Comparison of ENCODE assay signal across 8 mouse cellular contexts in the genomic region with DNA sequence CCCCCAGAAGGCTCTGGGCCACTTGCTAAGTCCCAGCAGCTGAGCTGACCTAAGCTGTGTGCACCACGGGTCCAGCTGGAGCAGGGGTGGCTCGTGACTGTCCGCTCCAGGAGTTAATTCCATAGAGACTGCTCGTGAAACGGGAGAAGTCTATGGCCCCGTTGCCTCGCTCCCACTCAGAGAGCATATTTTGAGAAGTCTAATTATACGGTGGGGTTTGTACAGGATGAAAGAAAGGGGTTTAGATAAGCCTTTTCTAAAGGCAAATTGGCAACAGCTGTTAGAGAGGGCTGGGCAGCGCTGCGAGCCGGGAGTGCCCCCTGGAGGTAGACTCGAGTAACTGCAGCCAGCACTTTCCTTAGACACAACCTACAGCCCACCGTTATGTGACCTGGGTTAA. TPM values are rescaled to one million over a fixed set of nuclear protein-coding genes. Genes with fewer than 3 reads are reported as not detected.
A peak's percentile ranks its signal among the peaks of the same experiment; 100 is the strongest.
DNase-seq lines count a peak whose midpoint lies in the region; ATAC-seq lines count a peak whose summit lies in the region.

No protein-coding gene starts in this region.

- peak overlapping the region; percentile 76 for H3K27ac ChIP-seq in forebrain, embryonic 10.5 days
- H3K27ac ChIP-seq in heart, embryonic 15.5 days, result peak overlapping the region; percentile 44
- no peak overlapping the region for H3K27ac ChIP-seq in liver, embryonic 16.5 days (ENCODE audit: low read length)
- no peak overlapping the region for H3K27ac ChIP-seq in neural tube, embryonic 11.5 days (ENCODE audit: low read depth, low read length)

- peak; percentile 33 for ATAC-seq in CD4-positive, CD25-positive, alpha-beta regulatory T cell, adult 4 months
- 0 out of 2 replicates have a peak, but pooled peaks have one; percentile 25 for ATAC-seq in heart, embryonic 15.5 days (replicated peaks; ENCODE audit: insufficient number of reproducible peaks, insufficient read depth, low FRiP score, low read depth)
- no peak for ATAC-seq in liver, embryonic 16.5 days (ENCODE audit: low read depth)
- ATAC-seq in neural tube, embryonic 11.5 days (ENCODE audit: insufficient read depth, low FRiP score, low TSS enrichment), result no peak

- no peaks in the 10 kb centered on the region for H3K9me3 ChIP-seq in forebrain, embryonic 10.5 days
- H3K9me3 ChIP-seq in heart, embryonic 15.5 days (replicated peaks), result no peaks in the 10 kb centered on the region
- no peaks in the 10 kb centered on the region for H3K9me3 ChIP-seq in liver, embryonic 16.5 days (replicated peaks; ENCODE audit: control insufficient read depth, low read length)
- no peaks in the 10 kb centered on the region for H3K9me3 ChIP-seq in neural tube, embryonic 11.5 days (ENCODE audit: control insufficient read depth, low read length)

- H3K4me3 ChIP-seq in forebrain, embryonic 10.5 days, result peak overlapping the region; percentile 53
- H3K4me3 ChIP-seq in heart, embryonic 15.5 days, result peak overlapping the region; percentile 51
- peak overlapping the region; percentile 36 for H3K4me3 ChIP-seq in liver, embryonic 16.5 days (ENCODE audit: low read depth, low read length)
- peak overlapping the region; percentile 37 for H3K4me3 ChIP-seq in neural tube, embryonic 11.5 days (ENCODE audit: low read depth, low read length)

- H3K27me3 ChIP-seq in forebrain, embryonic 10.5 days (ENCODE audit: poor library complexity, severe bottlenecking), result peaks cover 8% of the 10 kb centered on the region; the same call in 1 of the 2 replicates
- H3K27me3 ChIP-seq in heart, embryonic 15.5 days, result peaks cover 5% of the 10 kb centered on the region; the same call in 1 of the 2 replicates
- peaks cover 10% of the 10 kb centered on the region for H3K27me3 ChIP-seq in liver, embryonic 16.5 days (ENCODE audit: control insufficient read depth, insufficient read depth, low read depth, low read length)
- no peaks in the 10 kb centered on the region for H3K27me3 ChIP-seq in neural tube, embryonic 11.5 days (ENCODE audit: control insufficient read depth, insufficient read depth, low read length)

- peak overlapping the region; percentile 52 for H3K9ac ChIP-seq in heart, embryonic 15.5 days
- peak overlapping the region; percentile 28; the same call in 1 of the 2 replicates for H3K9ac ChIP-seq in liver, embryonic 16.5 days (ENCODE audit: low read depth, low read length)
- peak overlapping the region; percentile 47 for H3K9ac ChIP-seq in neural tube, embryonic 11.5 days (ENCODE audit: low read length)

- WGBS in forebrain, embryonic 10.5 days, result under 1% methylated on average over 13 of the region's 13 CpGs
- 2% methylated on average over 13 of the region's 13 CpGs for WGBS in heart, embryonic 15.5 days
- 4% methylated on average over 13 of the region's 13 CpGs for WGBS in liver, embryonic 16.5 days (ENCODE audit: insufficient replicate concordance)
- WGBS in neural tube, embryonic 11.5 days, result under 1% methylated on average over 13 of the region's 13 CpGs

- H3K4me1 ChIP-seq in forebrain, embryonic 10.5 days, result peaks cover 46% of the 10 kb centered on the region
- H3K4me1 ChIP-seq in heart, embryonic 15.5 days (replicated peaks), result peaks cover 30% of the 10 kb centered on the region
- H3K4me1 ChIP-seq in liver, embryonic 16.5 days (ENCODE audit: control insufficient read depth, low read depth, low read length), result peaks cover 22% of the 10 kb centered on the region
- peaks cover 16% of the 10 kb centered on the region; the same call in 1 of the 2 replicates for H3K4me1 ChIP-seq in neural tube, embryonic 11.5 days (ENCODE audit: control insufficient read depth, insufficient read depth, low read length)

- peak overlapping the region; percentile 82 for H3K4me2 ChIP-seq in heart, embryonic 15.5 days
- peak overlapping the region; percentile 62 for H3K4me2 ChIP-seq in liver, embryonic 16.5 days (ENCODE audit: low read depth, low read length)
- peak overlapping the region; percentile 58 for H3K4me2 ChIP-seq in neural tube, embryonic 11.5 days (ENCODE audit: low read depth)

- H3K36me3 ChIP-seq in forebrain, embryonic 10.5 days (replicated peaks), result no peaks in the 10 kb centered on the region
- no peaks in the 10 kb centered on the region for H3K36me3 ChIP-seq in heart, embryonic 15.5 days
- H3K36me3 ChIP-seq in liver, embryonic 16.5 days (ENCODE audit: control insufficient read depth, insufficient read depth), result no peaks in the 10 kb centered on the region
- H3K36me3 ChIP-seq in neural tube, embryonic 11.5 days (ENCODE audit: control insufficient read depth, insufficient read depth, low read length), result no peaks in the 10 kb centered on the region

- peak; percentile 50 for DNase-seq in c-Kit-negative CD71-positive TER-119-positive erythroid progenitor cells, embryonic 14.5 days (ENCODE audit: low read depth, low spot score)
- DNase-seq in forebrain, embryonic 10.5 days (ENCODE audit: extremely low spot score, low spot score), result peak; percentile 77
- peak; percentile 79 for DNase-seq in kidney, postnatal 14 days
- DNase-seq in neural tube, embryonic 11.5 days (ENCODE audit: low spot score), result peak; percentile 70
- DNase-seq in telencephalon, adult 2 months (ENCODE audit: low read depth, low spot score), result peak; percentile 58

RNA-seq across cellular contexts. Expression of gene Sdhb, which starts 3.3 kb away (rescaled TPM):
- polyA plus RNA-seq in CD4-positive, CD25-positive, alpha-beta regulatory T cell, adult 4 months (2017; shearing (Covaris generic)), result 100 to 1,000 TPM; 250 to 293 TPM
- 411 and 415 TPM in 2 replicates for polyA plus RNA-seq in forebrain, embryonic 10.5 days (2016; fragmentation: Nextera tagmentation; extraction: Ambion mirVana)
- 812 and 965 TPM in 2 replicates for polyA plus RNA-seq in heart, embryonic 15.5 days (2015; fragmentation: Nextera tagmentation; extraction: Ambion mirVana)
- polyA plus RNA-seq in liver, embryonic 16.5 days (2015; fragmentation: Nextera tagmentation; extraction: Ambion mirVana), result 190 and 193 TPM in 2 replicates
- polyA plus RNA-seq in neural tube, embryonic 11.5 days (2014; fragmentation: Nextera tagmentation; extraction: Ambion mirVana), result 408 and 418 TPM in 2 replicates

RNA-seq across cellular contexts. Expression of gene Atp13a2, which starts 28.9 kb away (rescaled TPM):
- polyA plus RNA-seq in CD4-positive, CD25-positive, alpha-beta regulatory T cell, adult 4 months (2017; shearing (Covaris generic)), result 1 to 10 TPM; 4.0 to 5.9 TPM
- 39.9 and 40.6 TPM in 2 replicates for polyA plus RNA-seq in forebrain, embryonic 10.5 days (2016; fragmentation: Nextera tagmentation; extraction: Ambion mirVana)
- polyA plus RNA-seq in heart, embryonic 15.5 days (2015; fragmentation: Nextera tagmentation; extraction: Ambion mirVana), result 23.4 and 38.8 TPM in 2 replicates
- 15.7 and 18.3 TPM in 2 replicates for polyA plus RNA-seq in liver, embryonic 16.5 days (2015; fragmentation: Nextera tagmentation; extraction: Ambion mirVana)
- 58.7 and 59.7 TPM in 2 replicates for polyA plus RNA-seq in neural tube, embryonic 11.5 days (2014; fragmentation: Nextera tagmentation; extraction: Ambion mirVana)

RNA-seq across cellular contexts. Expression of gene Padi2, which starts 51.6 kb away (rescaled TPM):
- polyA plus RNA-seq in CD4-positive, CD25-positive, alpha-beta regulatory T cell, adult 4 months (2017; shearing (Covaris generic)), result 10 to 100 TPM; 11.4 to 13.8 TPM
- polyA plus RNA-seq in forebrain, embryonic 10.5 days (2016; fragmentation: Nextera tagmentation; extraction: Ambion mirVana), result 0.30 and 0.66 TPM in 2 replicates
- polyA plus RNA-seq in heart, embryonic 15.5 days (2015; fragmentation: Nextera tagmentation; extraction: Ambion mirVana), result 1.2 and 3.1 TPM in 2 replicates
- 1.6 and 1.7 TPM in 2 replicates for polyA plus RNA-seq in liver, embryonic 16.5 days (2015; fragmentation: Nextera tagmentation; extraction: Ambion mirVana)
- polyA plus RNA-seq in neural tube, embryonic 11.5 days (2014; fragmentation: Nextera tagmentation; extraction: Ambion mirVana), result 1.1 and 1.7 TPM in 2 replicates

RNA-seq across cellular contexts. Expression of gene Mfap2, which starts 52.5 kb away (rescaled TPM):
- polyA plus RNA-seq in CD4-positive, CD25-positive, alpha-beta regulatory T cell, adult 4 months (2017; shearing (Covaris generic)), result not detected
- 265 TPM in 2 replicates for polyA plus RNA-seq in forebrain, embryonic 10.5 days (2016; fragmentation: Nextera tagmentation; extraction: Ambion mirVana)
- 237 and 341 TPM in 2 replicates for polyA plus RNA-seq in heart, embryonic 15.5 days (2015; fragmentation: Nextera tagmentation; extraction: Ambion mirVana)
- polyA plus RNA-seq in liver, embryonic 16.5 days (2015; fragmentation: Nextera tagmentation; extraction: Ambion mirVana), result 15.3 and 20.3 TPM in 2 replicates
- 279 and 295 TPM in 2 replicates for polyA plus RNA-seq in neural tube, embryonic 11.5 days (2014; fragmentation: Nextera tagmentation; extraction: Ambion mirVana)

Comparison
In these comparisons a context has a peak if more than half of its experiments do, and no peak if none do; other contexts are left out.
1. ATAC-seq: peak in CD4-positive, CD25-positive, alpha-beta regulatory T cell, adult 4 months (single experiment) and heart, embryonic 15.5 days (single experiment); none in liver, embryonic 16.5 days (single experiment) and neural tube, embryonic 11.5 days (single experiment).
2. H3K27ac ChIP-seq: peak in forebrain, embryonic 10.5 days (single experiment) and heart, embryonic 15.5 days (single experiment); none in liver, embryonic 16.5 days (single experiment) and neural tube, embryonic 11.5 days (single experiment).
3. Peak in every context shown above with its lines, with median percentiles within 50 percentile points of each other: DNase-seq, H3K4me3 ChIP-seq, H3K4me2 ChIP-seq and H3K9ac ChIP-seq.